Mouse (Mus musculus) hindbrain, embryonic 16.5 days (tissue): ENCODE results near the gene Mst1r. TPM values are rescaled to one million over a fixed set of nuclear protein-coding genes. Genes with fewer than 3 reads are reported as not detected.
A peak's percentile ranks its signal among the peaks of the same experiment; 100 is the strongest.

Experiments
- ATAC-seq: fragments of 200-750 bp; cut with Nextera tagmentation; 2 replicates; pipeline ENCODE4 v1.8.0; 2017; ENCODE audit warnings: moderate TSS enrichment, moderate library complexity
- H3K27ac ChIP-seq: fragments of 300-500 bp; sonication (generic); 2 replicates; pipeline ENCODE4 v1.5.1; 2014; ENCODE audit warnings: low read depth, mild to moderate bottlenecking, control low read depth, low read length, moderate library complexity
- H3K27me3 ChIP-seq: fragments of 300-500 bp; sonication (generic); replicated peaks from 2 replicates; pipeline ENCODE4 v1.6.1; 2014; ENCODE audit warnings: low read length; ENCODE audit not compliant: control insufficient read depth, insufficient read depth
- H3K36me3 ChIP-seq: fragments of 300-500 bp; sonication (generic); 2 replicates; pipeline ENCODE4 v1.6.1; 2014; ENCODE audit warnings: mild to moderate bottlenecking, low read length, moderate library complexity, mixed read lengths; ENCODE audit not compliant: control insufficient read depth, insufficient read depth
- H3K4me1 ChIP-seq: fragments of 300-500 bp; sonication (generic); 2 replicates; pipeline ENCODE4 v1.6.1; 2014; ENCODE audit warnings: low read depth, low read length; ENCODE audit not compliant: control insufficient read depth, insufficient read depth
- H3K4me2 ChIP-seq: fragments of 300-500 bp; sonication (generic); 2 replicates; pipeline ENCODE4 v1.6.1; 2014; ENCODE audit warnings: mild to moderate bottlenecking, low read length, control low read depth, moderate library complexity
- H3K4me3 ChIP-seq: fragments of 300-500 bp; sonication (generic); 2 replicates; pipeline ENCODE4 v1.5.1; 2014; ENCODE audit warnings: mild to moderate bottlenecking, low read length, control low read depth, moderate library complexity
- H3K9ac ChIP-seq: fragments of 300-500 bp; sonication (generic); 2 replicates; pipeline ENCODE4 v1.6.1; 2014; ENCODE audit warnings: low read depth, mild to moderate bottlenecking, control low read depth, low read length, moderate library complexity
- H3K9me3 ChIP-seq: fragments of 300-500 bp; sonication (generic); 2 replicates; pipeline ENCODE4 v1.6.1; 2014; ENCODE audit warnings: mild to moderate bottlenecking, low read length, moderate library complexity; ENCODE audit not compliant: control insufficient read depth
- WGBS: fragments of 180-500 bp; shearing (Covaris S2); extraction: QIAGEN DNeasy Blood & Tissue Kit; methylation state at CpG from one replicate; pipeline ENCODE4 v1.1.7; 2014; 5-methylcytosine and 5-hydroxymethylcytosine counted together
- polyA plus RNA-seq: library from polyadenylated mRNA; unstranded; fragments of >200 nt; fragmentation: Nextera tagmentation; extraction: Ambion mirVana; gene quantifications from 2 replicates; pipeline ENCODE4 v1.2.1, GENCODE M21; 2015

Mst1r gene
- polyA plus RNA-seq = 1.3 and 3.0 TPM in 2 replicates

- 22% methylated on average over 18 of the region's 19 CpGs for WGBS
- H3K9me3 ChIP-seq = no peaks in the 10 kb centered on the region
- H3K4me2 ChIP-seq = peak within 1 kb of the TSS; percentile 52
- H3K4me1 ChIP-seq = peaks cover 5% of the 10 kb centered on the region
- ATAC-seq = no peak; the same call in 1 of the 2 replicates
- H3K36me3 ChIP-seq = no peaks in the 10 kb centered on the region
- no peaks in the 10 kb centered on the region for H3K27me3 ChIP-seq
- H3K9ac ChIP-seq = peak within 1 kb of the TSS; percentile 42
- no peak within 1 kb of the TSS for H3K27ac ChIP-seq
- peak within 1 kb of the TSS; percentile 28 for H3K4me3 ChIP-seq
Measured at GRCm38 (mm10) chr9:107906252-107906966, at the start of gene Mst1r. Mst1r (plus strand) TSS chr9:107906873.

GRCm38 (mm10) chr9:107858343-107858742 is 48.3 kb upstream of the Mst1r start:
- WGBS = 97% methylated on average over 3 of the region's 3 CpGs
- Histone ChIP-seq H3K4me2 (no peak overlapping the region), H3K9me3 (no peaks in the 10 kb centered on the region), H3K27ac (no peak overlapping the region), H3K4me1 (no peaks in the 10 kb centered on the region), H3K36me3 (no peaks in the 10 kb centered on the region), H3K27me3 (no peaks in the 10 kb centered on the region), H3K9ac (no peak overlapping the region), H3K4me3 (no peak overlapping the region)
- no peak for ATAC-seq

GRCm38 (mm10) chr9:107864493-107864892 is 42.2 kb upstream of the Mst1r start:
- Histone ChIP-seq H3K36me3 (no peaks in the 10 kb centered on the region), H3K9ac (no peak overlapping the region), H3K4me1 (peaks cover 3% of the 10 kb centered on the region; the same call in 1 of the 2 replicates), H3K4me3 (no peak overlapping the region), H3K4me2 (no peak overlapping the region), H3K27ac (no peak overlapping the region), H3K27me3 (no peaks in the 10 kb centered on the region), H3K9me3 (no peaks in the 10 kb centered on the region)
- ATAC-seq = no peak
- WGBS = 82% methylated on average over 1 of the region's 1 CpGs

GRCm38 (mm10) chr9:107866081-107866480 is 40.6 kb upstream of the Mst1r start:
- H3K4me3 ChIP-seq = no peak overlapping the region
- no peak for ATAC-seq
- H3K9ac ChIP-seq = no peak overlapping the region
- H3K36me3 ChIP-seq = no peaks in the 10 kb centered on the region
- H3K4me1 ChIP-seq = peaks cover 7% of the 10 kb centered on the region
- H3K27ac ChIP-seq = no peak overlapping the region
- WGBS = 100% methylated on average over 2 of the region's 2 CpGs
- no peaks in the 10 kb centered on the region for H3K9me3 ChIP-seq
- no peak overlapping the region for H3K4me2 ChIP-seq
- no peaks in the 10 kb centered on the region for H3K27me3 ChIP-seq

GRCm38 (mm10) chr9:107872350-107873098 is 34.1 kb upstream of the Mst1r start:
- Histone ChIP-seq H3K27ac (peak overlapping the region; percentile 95), H3K4me2 (peak overlapping the region; percentile 86), H3K4me1 (peaks cover 18% of the 10 kb centered on the region), H3K27me3 (no peaks in the 10 kb centered on the region), H3K4me3 (peak overlapping the region; percentile 99), H3K9ac (peak overlapping the region; percentile 94), H3K9me3 (no peaks in the 10 kb centered on the region), H3K36me3 (no peaks in the 10 kb centered on the region)
- WGBS = under 1% methylated on average over 77 of the region's 80 CpGs
- ATAC-seq = peak; percentile 100

- Histone ChIP-seq H3K27ac (peak within 1 kb of the TSS; percentile 95), H3K4me3 (peak within 1 kb of the TSS; percentile 99), H3K4me1 (peaks cover 18% of the 10 kb centered on the region), H3K9me3 (no peaks in the 10 kb centered on the region), H3K9ac (peak within 1 kb of the TSS; percentile 94), H3K4me2 (peak within 1 kb of the TSS; percentile 86), H3K27me3 (no peaks in the 10 kb centered on the region), H3K36me3 (no peaks in the 10 kb centered on the region)
- ATAC-seq = no peak
- WGBS = 9% methylated on average over 14 of the region's 14 CpGs
Measured at GRCm38 (mm10) chr9:107873137-107873536, 33.5 kb upstream of the Mst1r start, which contains the start of gene Rbm6. Rbm6 (minus strand) TSS chr9:107873237.

GRCm38 (mm10) chr9:107880411-107880810 is 26.3 kb upstream of the Mst1r start:
- H3K27ac ChIP-seq = no peak overlapping the region
- ATAC-seq = no peak
- 71% methylated on average over 4 of the region's 4 CpGs for WGBS

GRCm38 (mm10) chr9:107887804-107888266 is 18.8 kb upstream of the Mst1r start, which contains the start of gene Mon1a:
Mon1a (plus strand) TSS chr9:107888151.
- H3K9me3 ChIP-seq = no peaks in the 10 kb centered on the region
- peak within 1 kb of the TSS; percentile 88 for H3K9ac ChIP-seq
- H3K27me3 ChIP-seq = peaks cover 3% of the 10 kb centered on the region; the same call in 1 of the 2 replicates
- peak; percentile 97 for ATAC-seq
- no peaks in the 10 kb centered on the region for H3K36me3 ChIP-seq
- peak within 1 kb of the TSS; percentile 88 for H3K4me2 ChIP-seq
- peak within 1 kb of the TSS; percentile 94 for H3K4me3 ChIP-seq
- peak within 1 kb of the TSS; percentile 82 for H3K27ac ChIP-seq
- under 1% methylated on average over 28 of the region's 28 CpGs for whole genome bisulfite sequencing
- H3K4me1 ChIP-seq = peaks cover 10% of the 10 kb centered on the region

More at GRCm38 (mm10) chr9:107880411-107880810, 26.3 kb upstream of the Mst1r start:
- Histone ChIP-seq H3K36me3 (no peaks in the 10 kb centered on the region), H3K4me3 (no peak overlapping the region), H3K27me3 (peaks cover 3% of the 10 kb centered on the region; the same call in 1 of the 2 replicates), H3K9ac (no peak overlapping the region), H3K4me1 (no peaks in the 10 kb centered on the region), H3K4me2 (no peak overlapping the region), H3K9me3 (no peaks in the 10 kb centered on the region)
